Mouse (Mus musculus) MEL (cell line): ENCODE data around the gene Ripor2. TPM values are rescaled to one million over a fixed set of nuclear protein-coding genes. Genes with fewer than 3 reads are reported as not detected.

Experiments
- DNase-seq: peaks from one replicate; pipeline ENCODE4 v3.0.0; 2011; ENCODE audit warnings: low read depth, low spot score
- H3K27ac ChIP-seq: 2 replicates; pipeline ENCODE4 v1.5.1; 2012; ENCODE audit warnings: low read depth, mild to moderate bottlenecking, control low read depth, low read length, moderate library complexity; ENCODE audit not compliant: control insufficient read depth
- H3K27me3 ChIP-seq, 2 experiments: fragments of 150-350 bp in 1 of 2; sonication (generic) in 1 of 2; 2 replicates each; pipeline ENCODE4 v1.6.1; 2012; ENCODE audit warnings: low read length in 2 of 2, mild to moderate bottlenecking in 2 of 2, improper control_type of control experiment in 1 of 2, moderate library complexity in 1 of 2; ENCODE audit not compliant: insufficient read depth in 2 of 2, control insufficient read depth in 1 of 2
- H3K36me3 ChIP-seq, 2 experiments: 2 replicates each; pipeline ENCODE4 v1.6.1; 2012 to 2014; ENCODE audit warnings: low read length in 2 of 2, improper control_type of control experiment in 1 of 2, inconsistent platforms in 1 of 2, mild to moderate bottlenecking in 1 of 2; ENCODE audit not compliant: insufficient read depth in 2 of 2, control insufficient read depth in 1 of 2
- H3K4me1 ChIP-seq, 2 experiments: fragments of 150-350 bp in 1 of 2; sonication (generic) in 1 of 2; 2 replicates each; pipeline ENCODE4 v1.6.1; 2012; ENCODE audit warnings: low read length in 2 of 2, improper control_type of control experiment in 1 of 2, mild to moderate bottlenecking in 1 of 2; ENCODE audit not compliant: insufficient read depth in 2 of 2, control insufficient read depth in 1 of 2
- H3K4me3 ChIP-seq, 2 experiments: fragments of 150-350 bp in 1 of 2; sonication (generic) in 1 of 2; 2 replicates each; pipeline ENCODE4 v1.5.1; 2012; ENCODE audit warnings: low read depth in 2 of 2, low read length in 2 of 2, mild to moderate bottlenecking in 2 of 2, moderate library complexity in 2 of 2, control low read depth in 1 of 2, improper control_type of control experiment in 1 of 2; ENCODE audit not compliant: control insufficient read depth in 1 of 2, insufficient read depth in 1 of 2
- H3K79me2 ChIP-seq: 2 replicates; pipeline ENCODE4 v1.6.1; 2012; ENCODE audit warnings: mild to moderate bottlenecking, low read length, moderate library complexity; ENCODE audit not compliant: control insufficient read depth, poor library complexity, insufficient read depth
- H3K9ac ChIP-seq: 2 replicates; pipeline ENCODE4 v1.6.1; 2012; ENCODE audit warnings: low read depth, mild to moderate bottlenecking, control low read depth, low read length, moderate library complexity; ENCODE audit not compliant: control insufficient read depth, poor library complexity, severe bottlenecking
- H3K9me3 ChIP-seq: fragments of 150-350 bp; sonication (generic); replicated peaks from 2 replicates; pipeline ENCODE4 v1.6.1; 2012; ENCODE audit warnings: mild to moderate bottlenecking, low read length, improper control_type of control experiment, moderate library complexity; ENCODE audit not compliant: insufficient read depth
- BHLHE40 ChIP-seq: IDR thresholded peaks from 2 replicates; pipeline ENCODE4 v1.6.1; 2012; ENCODE audit warnings: low read depth, mild to moderate bottlenecking, inconsistent platforms, low read length, improper control_type of control experiment, borderline replicate concordance
- CHD1 ChIP-seq: IDR thresholded peaks from 2 replicates; pipeline ENCODE4 v1.6.1; 2012; ENCODE audit warnings: low read depth, mild to moderate bottlenecking, inconsistent platforms, low read length, improper control_type of control experiment
- CHD2 ChIP-seq: IDR thresholded peaks from 2 replicates; pipeline ENCODE4 v1.6.1; 2011; ENCODE audit warnings: low read length, improper control_type of control experiment
- E2F4 ChIP-seq: IDR thresholded peaks from 2 replicates; pipeline ENCODE4 v1.6.1; 2011; ENCODE audit warnings: low read depth, low read length, improper control_type of control experiment, borderline replicate concordance
- ELF1 ChIP-seq: IDR thresholded peaks from 2 replicates; pipeline ENCODE4 v1.6.1; 2014; ENCODE audit warnings: low read depth, mild to moderate bottlenecking, inconsistent platforms, low read length, improper control_type of control experiment, moderate library complexity
- HCFC1 ChIP-seq: IDR thresholded peaks from 2 replicates; pipeline ENCODE4 v1.6.1; 2012; ENCODE audit warnings: low read depth, mild to moderate bottlenecking, inconsistent platforms, low read length, improper control_type of control experiment, moderate library complexity
- JUND ChIP-seq: IDR thresholded peaks from 2 replicates; pipeline ENCODE4 v1.6.1; 2011; ENCODE audit warnings: low read depth, mild to moderate bottlenecking, improper control_type of control experiment, low read length
- KAT2A ChIP-seq: conservative IDR thresholded peaks from 2 replicates; pipeline ENCODE4 v1.6.1; 2012; ENCODE audit warnings: low read depth, low read length, improper control_type of control experiment, inconsistent platforms
- MAFK ChIP-seq: IDR thresholded peaks from 2 replicates; pipeline ENCODE4 v1.6.1; 2011; ENCODE audit warnings: low read depth, mild to moderate bottlenecking, low read length, improper control_type of control experiment, borderline replicate concordance
- MYB ChIP-seq: IDR thresholded peaks from 2 replicates; pipeline ENCODE4 v1.6.1; 2011; ENCODE audit warnings: mild to moderate bottlenecking, low read depth, low read length, improper control_type of control experiment
- MYC ChIP-seq: IDR thresholded peaks from 2 replicates; pipeline ENCODE4 v1.6.1; 2011; ENCODE audit warnings: low read depth, mild to moderate bottlenecking, low read length, improper control_type of control experiment, moderate library complexity
- NRF1 ChIP-seq: IDR thresholded peaks from 2 replicates; pipeline ENCODE4 v1.6.1; 2014; ENCODE audit warnings: low read depth, mild to moderate bottlenecking, inconsistent platforms, low read length, improper control_type of control experiment, moderate library complexity; ENCODE audit not compliant: poor library complexity, insufficient read depth, severe bottlenecking
- RCOR1 ChIP-seq: IDR thresholded peaks from 2 replicates; pipeline ENCODE4 v1.6.1; 2012; ENCODE audit warnings: low read depth, mild to moderate bottlenecking, inconsistent platforms, low read length, improper control_type of control experiment
- SIN3A ChIP-seq: IDR thresholded peaks from 2 replicates; pipeline ENCODE4 v1.6.1; 2012; ENCODE audit warnings: low read length, improper control_type of control experiment, inconsistent platforms
- TAL1 ChIP-seq: IDR thresholded peaks from 2 replicates; pipeline ENCODE4 v1.6.1; 2012; ENCODE audit warnings: mild to moderate bottlenecking, inconsistent platforms, low read length, moderate library complexity, mixed read lengths
- TBP ChIP-seq: IDR thresholded peaks from 2 replicates; pipeline ENCODE4 v1.8.0; 2011; ENCODE audit warnings: low read depth, low read length, improper control_type of control experiment
- UBTF ChIP-seq: IDR thresholded peaks from 2 replicates; pipeline ENCODE4 v1.6.1; 2012; ENCODE audit warnings: low read depth, mild to moderate bottlenecking, inconsistent platforms, low read length, improper control_type of control experiment, moderate library complexity, borderline replicate concordance; ENCODE audit not compliant: insufficient read depth
- USF1 ChIP-seq: IDR thresholded peaks from 2 replicates; pipeline ENCODE4 v1.6.1; 2014; ENCODE audit warnings: low read depth, mild to moderate bottlenecking, inconsistent platforms, low read length, improper control_type of control experiment, moderate library complexity
- ZC3H11A ChIP-seq: IDR thresholded peaks from 2 replicates; pipeline ENCODE4 v1.6.1; 2012; ENCODE audit warnings: low read depth, mild to moderate bottlenecking, inconsistent platforms, low read length, improper control_type of control experiment
- ZMIZ1 ChIP-seq: IDR thresholded peaks from 2 replicates; pipeline ENCODE4 v1.6.1; 2012; ENCODE audit warnings: low read depth, mild to moderate bottlenecking, inconsistent platforms, low read length, improper control_type of control experiment, moderate library complexity
- ZNF384 ChIP-seq: IDR thresholded peaks from 2 replicates; pipeline ENCODE4 v1.6.1; 2012; ENCODE audit warnings: low read depth, mild to moderate bottlenecking, inconsistent platforms, low read length, improper control_type of control experiment
- polyA plus RNA-seq, 2 experiments: library from polyadenylated mRNA; stranded (reverse) in 1 of 2; unstranded in 1 of 2; fragments of >175 nt in 1 of 2; fragments of >200 nt in 1 of 2; gene quantifications; 2 replicates each; pipeline versions ENCODE4 v1.2.1 to v1.2.4; 2012; ENCODE audit warnings: low replicate concordance in 2 of 2, low read depth in 1 of 2; ENCODE audit not compliant: insufficient read length in 2 of 2, insufficient read depth in 1 of 2, missing spikeins in 1 of 2
- total RNA-seq: library from RNA; depleted of rRNA; stranded (reverse); fragments of 300-350 nt; gene quantifications from 2 replicates; pipeline ENCODE4 v1.2.3, GENCODE M21; 2012

Gene Ripor2
- total and polyA plus RNA-seq, 3 experiments, result 13.5 to 18.5 TPM; not detected in 1

- Histone ChIP-seq H3K36me3 (peaks cover 0 to 20% of the 10 kb centered on the region in 2 experiments; a peak in 2 of 4 replicates), H3K4me1 (peaks cover 10 to 21% of the 10 kb centered on the region in 2 experiments), H3K27me3 (no peaks in the 10 kb centered on the region), H3K9me3 (no peaks in the 10 kb centered on the region), H3K4me3 (no peak overlapping the region), H3K79me2 (no peaks in the 10 kb centered on the region), H3K27ac (no peak overlapping the region), H3K9ac (no peak overlapping the region)
- DNase-seq, result peak; percentile 44
- TF ChIP-seq JUND (no peak), MYC (no peak), USF1 (no peak), ZNF384 (peak; percentile 85), RCOR1 (peak; percentile 32; the same call in 1 of the 2 replicates), HCFC1 (no peak), TBP (no peak)
Observed at GRCm38 (mm10) chr13:24632988-24633577, 51.1 kb downstream of the Ripor2 start.

- H3K79me2 ChIP-seq, result no peaks in the 10 kb centered on the region
- no peak overlapping the region for H3K27ac ChIP-seq
- H3K4me3 ChIP-seq, result no peak overlapping the region
- H3K36me3 ChIP-seq, result peaks cover 0 to 20% of the 10 kb centered on the region in 2 experiments; a peak in 2 of 4 replicates
- H3K9ac ChIP-seq, result no peak overlapping the region
- H3K27me3 ChIP-seq, result no peaks in the 10 kb centered on the region
- TF ChIP-seq E2F4 (no peak), TAL1 (no peak), MAFK (no peak), RCOR1 (no peak), HCFC1 (no peak), KAT2A (no peak), MYB (no peak), ELF1 (no peak), NRF1 (no peak), CHD1 (no peak), SIN3A (no peak), TBP (no peak), ZC3H11A (no peak), ZMIZ1 (no peak), BHLHE40 (no peak), CHD2 (no peak), UBTF (no peak)
- no peaks in the 10 kb centered on the region for H3K9me3 ChIP-seq
- peak; percentile 43 for DNase-seq
- H3K4me1 ChIP-seq, result peaks cover 10 to 20% of the 10 kb centered on the region in 2 experiments
Observed at GRCm38 (mm10) chr13:24634346-24635120, 52.5 kb downstream of the Ripor2 start.
